Mouse (Mus musculus) layer of hippocampus, adult 9-10 months (tissue): Measurements from ENCODE around the gene Aebp2.
"Not testable (repeated sequence)": the region's sequence is repeated elsewhere in the genome, so short reads cannot be mapped to it uniquely, and the experiment has no call there.

Experiments used
- DNase-seq: peaks from one replicate; pipeline ENCODE4 v3.0.0; 2022; ENCODE audit warnings: low spot score

The Aebp2 gene

GRCm38 (mm10) chr6:140655451-140655850 lies 33.0 kb downstream of the Aebp2 start:
- DNase-seq, result no peak

DNA sequence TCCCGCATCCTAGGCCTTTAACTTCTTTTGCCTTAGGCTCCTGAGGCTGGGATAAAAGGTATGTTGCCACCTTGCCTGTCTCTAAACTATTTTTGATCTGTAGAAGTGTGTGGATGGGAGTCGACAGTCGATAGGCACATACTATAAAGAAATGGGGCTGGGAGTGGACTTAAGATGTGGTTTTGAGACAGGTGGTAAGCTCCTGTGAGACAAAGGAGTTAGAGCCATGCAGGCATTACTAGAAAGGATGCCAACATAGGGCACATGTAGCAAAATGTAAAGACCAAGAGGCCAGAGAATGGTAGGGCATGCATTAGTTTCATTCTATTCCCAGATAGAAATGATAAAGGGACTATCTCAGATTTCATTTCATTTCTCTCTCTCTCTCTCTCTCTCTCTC lies 34.5 kb downstream of the Aebp2 start:
- DNase-seq, result no peak

DNA sequence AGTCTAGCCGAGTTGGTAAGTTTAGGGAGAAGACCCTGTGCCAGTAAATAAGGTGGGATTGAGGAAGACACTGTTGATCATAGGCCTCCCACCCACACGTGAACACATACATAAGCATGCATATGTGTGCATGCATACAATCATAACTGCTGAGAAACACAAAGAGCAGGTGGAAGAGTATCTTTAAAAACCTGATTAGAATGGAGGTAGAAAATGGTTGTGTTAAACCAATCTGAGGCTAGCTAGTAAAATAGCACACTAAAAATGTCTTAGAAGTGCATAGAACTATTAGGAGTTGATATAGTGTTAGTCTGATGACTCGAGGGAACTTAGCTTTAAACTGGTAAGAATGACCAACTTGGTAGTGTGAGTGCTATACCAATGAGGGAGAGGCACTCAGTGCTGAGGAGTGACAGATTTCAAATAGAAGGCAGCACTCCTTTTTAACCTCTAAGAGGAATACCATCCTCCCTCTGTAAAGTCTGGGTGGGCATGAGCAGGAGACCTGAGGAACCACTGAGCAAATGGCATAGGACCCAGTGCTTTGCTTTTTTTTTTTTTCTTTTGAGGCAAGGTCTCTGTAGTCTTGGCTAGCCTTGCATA lies 35.6 kb downstream of the Aebp2 start:
- no peak for DNase-seq

DNA sequence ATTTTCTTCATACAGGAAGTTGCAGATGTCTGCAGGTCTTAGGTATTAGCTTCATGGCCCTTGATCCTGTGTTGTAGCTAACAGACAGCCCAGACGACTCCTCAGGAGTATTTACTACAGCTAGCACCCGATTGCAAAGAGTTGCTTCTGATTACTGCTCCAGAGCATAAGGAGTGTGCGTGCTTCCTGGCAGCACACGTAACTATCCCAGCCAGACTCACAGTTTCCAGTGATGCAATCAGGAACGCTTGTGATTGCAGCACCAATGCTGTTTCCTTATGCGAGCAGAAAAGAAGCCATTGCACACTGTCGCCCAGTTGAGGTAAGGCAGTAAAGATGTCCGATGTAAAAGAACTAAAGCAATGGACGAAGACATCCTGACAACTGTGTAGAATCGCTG lies 38.6 kb downstream of the Aebp2 start:
- DNase-seq, result no peak

- DNase-seq, result no peak
Observed at GRCm38 (mm10) chr6:140661777-140662176, 39.3 kb downstream of the Aebp2 start.

- no peak for DNase-seq
Observed at GRCm38 (mm10) chr6:140662290-140662689, 39.8 kb downstream of the Aebp2 start.

- DNase-seq, result not testable (repeated sequence)
Observed at GRCm38 (mm10) chr6:140662697-140663096, 40.2 kb downstream of the Aebp2 start.

GRCm38 (mm10) chr6:140664611-140665010 lies 42.1 kb downstream of the Aebp2 start:
- no peak for DNase-seq

- DNase-seq, result no peak
Observed at GRCm38 (mm10) chr6:140666486-140667240, 44.2 kb downstream of the Aebp2 start.

GRCm38 (mm10) chr6:140667289-140667906 lies 44.9 kb downstream of the Aebp2 start:
- no peak for DNase-seq

DNA sequence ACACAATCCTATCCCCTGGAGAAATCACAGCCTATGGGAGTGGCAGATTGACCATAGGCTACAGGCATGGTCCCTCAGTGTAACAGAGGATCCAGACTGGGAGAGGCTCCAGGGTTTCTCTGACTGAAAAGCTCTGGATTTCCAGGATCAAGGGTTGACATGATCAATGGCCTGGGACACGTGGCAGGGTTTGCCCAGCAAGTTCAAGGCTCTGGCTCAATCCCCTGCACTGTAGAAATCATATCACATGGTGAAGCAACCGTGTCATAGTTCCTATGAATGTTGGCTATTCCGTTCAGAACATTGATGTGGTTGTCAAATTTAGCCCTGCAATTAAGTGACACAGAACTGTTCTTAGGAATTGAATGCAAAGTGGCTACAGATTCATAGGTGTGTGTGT lies 52.0 kb downstream of the Aebp2 start:
- no peak for DNase-seq

GRCm38 (mm10) chr6:140676094-140676493 lies 53.6 kb downstream of the Aebp2 start:
- DNase-seq, result no peak

- DNase-seq, result no peak
Observed at GRCm38 (mm10) chr6:140677041-140677440, 54.6 kb downstream of the Aebp2 start.

- no peak for DNase-seq
Observed at GRCm38 (mm10) chr6:140677960-140678359, 55.5 kb downstream of the Aebp2 start.

- no peak for DNase-seq
Observed at GRCm38 (mm10) chr6:140678658-140679271, 56.3 kb downstream of the Aebp2 start.

- DNase-seq, result no peak
Observed at GRCm38 (mm10) chr6:140680713-140681112, 58.2 kb downstream of the Aebp2 start.

- no peak for DNase-seq
Observed at GRCm38 (mm10) chr6:140682829-140683228, 60.4 kb downstream of the Aebp2 start.

GRCm38 (mm10) chr6:140684403-140684802 lies 61.9 kb downstream of the Aebp2 start:
- DNase-seq, result no peak

GRCm38 (mm10) chr6:140689617-140690404 lies 67.3 kb downstream of the Aebp2 start:
- DNase-seq, result no peak

DNA sequence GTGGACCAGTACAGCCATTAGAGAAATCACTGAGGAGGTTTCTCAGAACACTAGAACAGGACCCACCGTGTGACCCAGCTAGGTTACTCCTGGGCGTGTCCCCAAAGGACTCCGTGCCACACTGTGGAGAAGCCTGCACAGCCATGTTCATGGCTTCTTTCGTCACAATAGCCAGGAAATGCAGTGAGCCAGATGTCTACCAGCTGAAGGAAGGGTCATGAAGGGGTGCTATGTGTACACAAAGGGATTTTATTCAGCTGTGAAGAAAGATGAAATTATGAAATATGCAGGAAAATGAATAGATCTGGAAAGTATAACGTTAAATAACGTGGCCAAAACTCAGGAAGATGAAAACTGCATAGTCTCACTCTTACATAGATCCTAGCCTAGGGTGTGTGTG lies 69.7 kb downstream of the Aebp2 start:
- no peak for DNase-seq

GRCm38 (mm10) chr6:140696192-140696879 lies 73.9 kb downstream of the Aebp2 start:
- DNase-seq, result no peak
